Mouse (Mus musculus) layer of hippocampus, postnatal 14 days (tissue): ENCODE results near the gene Acat2. TPM values are rescaled to one million over a fixed set of nuclear protein-coding genes. Genes with fewer than 3 reads are reported as not detected.
"Not testable (repeated sequence)": the region's sequence is repeated elsewhere in the genome, so short reads cannot be mapped to it uniquely, and the experiment has no call there.

Source experiments
- DNase-seq, 2 experiments: peaks; one replicate each; pipeline ENCODE4 v3.0.0; 2021 to 2022; ENCODE audit warnings: low spot score in 2 of 2, mixed read lengths in 1 of 2
- long read RNA-seq, 2 experiments: library from polyadenylated mRNA; stranded (forward); transcript quantifications; one replicate each; pipeline ENCODE4 v2.0.0; 2021
- total RNA-seq, 2 experiments: library from RNA; stranded (reverse); gene quantifications; 2 replicates each; pipeline ENCODE4 v1.2.3; 2021

The Acat2 gene
- 10 to 100 TPM; 82.4 to 85.9 TPM for total RNA-seq
- long read RNA-seq, experiment 1, transcript Acat2-203 (8 exons, 1,800 nt), result minor isoform, 15 of 132 reads
- long read RNA-seq, experiment 1, transcript Acat2-201 (9 exons, 2,250 nt), result major isoform, 107 of 132 reads
- long read RNA-seq, experiment 1, partial matches to known transcripts, result 8 of 132 reads
- long read RNA-seq, experiment 1, other reads (novel, unspliced or antisense), result 2 of 132 reads
- long read RNA-seq, experiment 2, transcript Acat2-203 (8 exons, 1,800 nt), result minor isoform, 21 of 157 reads
- long read RNA-seq, experiment 2, transcript Acat2-201 (9 exons, 2,250 nt), result major isoform, 117 of 157 reads
- long read RNA-seq, experiment 2, partial matches to known transcripts, result 1 of 157 reads
- long read RNA-seq, experiment 2, other reads (novel, unspliced or antisense), result 18 of 157 reads

DNA sequence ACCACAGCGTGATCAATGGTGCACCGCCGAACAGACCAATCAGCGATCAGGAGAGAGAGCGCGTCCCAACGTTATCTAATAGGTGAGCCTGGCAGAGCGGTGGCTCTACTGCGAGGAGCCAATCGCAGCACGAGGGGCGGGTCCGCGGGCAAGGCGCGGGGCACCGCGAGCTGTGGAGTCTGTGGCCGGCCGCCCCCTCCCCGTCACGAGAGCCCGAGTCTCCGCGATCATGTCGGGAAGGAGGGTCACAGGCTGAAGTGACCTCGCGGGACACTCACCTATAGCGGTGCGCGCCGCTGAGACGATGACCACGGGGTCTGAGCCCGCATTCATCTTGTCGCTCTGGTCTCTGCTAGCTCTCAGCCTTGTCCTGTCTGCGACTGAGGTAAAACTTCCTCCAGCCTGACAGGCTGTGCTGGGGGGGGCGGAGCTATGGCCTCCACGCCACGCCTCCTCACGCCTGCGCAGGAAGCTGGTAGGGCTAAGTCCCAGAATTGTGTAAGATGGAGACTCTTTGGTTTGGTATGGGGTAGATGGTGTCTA lies at the start of gene Acat2:
Acat2 (minus strand) TSS at position 417 of the 543 bp plus-strand sequence.
- peak; percentile 96 to 97 for DNase-seq

DNA sequence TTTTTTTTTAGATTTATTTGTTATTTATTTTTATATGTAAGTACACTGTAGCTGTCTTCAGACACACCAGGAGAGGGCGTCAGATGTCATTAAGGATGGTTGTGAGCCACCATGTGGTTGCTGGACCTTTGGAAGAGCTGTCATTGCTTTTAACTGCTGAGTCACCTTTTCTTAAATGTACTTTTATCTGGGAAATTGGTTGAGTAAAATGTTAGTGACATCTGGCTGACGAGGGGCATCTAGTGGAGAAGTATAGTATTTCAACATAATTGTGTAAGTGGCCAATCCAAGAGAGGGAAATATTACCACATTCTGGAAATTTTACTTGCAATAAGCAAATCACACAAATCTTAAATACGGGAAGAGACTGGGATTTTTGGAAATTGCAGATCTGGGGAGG lies 49.3 kb upstream of the Acat2 start:
- DNase-seq, result peak; percentile 21 to 66

DNA sequence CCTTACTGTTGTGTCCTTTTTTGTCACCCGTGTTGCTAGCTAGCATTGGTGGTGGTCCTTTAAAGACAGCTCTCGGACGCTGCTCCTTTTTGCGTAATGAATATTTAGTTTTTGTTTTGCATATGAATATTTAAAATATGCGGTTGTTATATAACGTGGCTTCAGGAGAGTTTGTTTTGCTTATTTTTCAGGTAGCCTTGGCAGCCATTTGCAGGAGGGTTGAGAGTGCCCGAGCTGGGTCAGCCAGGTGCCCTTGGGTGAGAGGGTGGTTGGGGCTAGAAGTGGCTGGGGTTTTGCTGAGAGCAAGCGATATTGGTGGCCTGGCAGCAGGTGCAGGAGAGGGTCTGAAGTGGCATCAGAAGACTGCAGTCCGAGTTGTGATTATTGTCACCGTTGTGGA lies 48.0 kb upstream of the Acat2 start:
- no peak for DNase-seq

DNA sequence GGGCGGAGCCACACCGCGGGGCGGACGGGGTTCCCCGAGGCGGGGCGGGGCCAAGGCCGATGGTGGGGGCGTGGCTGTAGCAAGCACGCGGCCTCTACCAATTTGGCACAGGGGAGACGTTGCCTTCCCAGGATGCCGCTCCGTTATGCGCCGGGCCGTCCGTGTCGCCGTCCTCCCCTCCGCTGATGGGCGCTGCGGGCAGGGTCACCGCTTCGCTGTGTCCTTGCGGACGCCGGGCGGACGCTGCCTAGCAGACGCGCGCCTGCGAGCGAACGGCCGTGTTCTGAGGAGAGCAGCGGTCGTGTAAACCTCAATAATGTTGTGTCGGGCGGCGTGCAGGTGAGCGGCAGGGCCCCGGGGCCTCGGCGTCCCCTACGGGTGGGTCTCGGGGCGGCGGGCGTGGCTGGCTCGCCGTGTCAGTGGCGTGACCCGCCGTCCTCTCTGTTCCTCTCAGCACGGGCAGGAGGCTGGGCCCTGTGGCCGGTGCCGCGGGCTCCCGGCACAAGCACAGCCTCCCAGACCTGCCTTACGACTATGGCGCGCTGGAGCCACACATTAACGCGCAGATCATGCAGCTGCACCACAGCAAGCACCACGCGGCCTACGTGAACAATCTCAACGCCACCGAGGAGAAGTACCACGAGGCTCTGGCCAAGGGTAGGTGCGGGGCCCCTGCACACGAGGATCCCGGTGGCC lies 47.3 kb upstream of the Acat2 start:
- DNase-seq, result peak; percentile 95 to 98

DNA sequence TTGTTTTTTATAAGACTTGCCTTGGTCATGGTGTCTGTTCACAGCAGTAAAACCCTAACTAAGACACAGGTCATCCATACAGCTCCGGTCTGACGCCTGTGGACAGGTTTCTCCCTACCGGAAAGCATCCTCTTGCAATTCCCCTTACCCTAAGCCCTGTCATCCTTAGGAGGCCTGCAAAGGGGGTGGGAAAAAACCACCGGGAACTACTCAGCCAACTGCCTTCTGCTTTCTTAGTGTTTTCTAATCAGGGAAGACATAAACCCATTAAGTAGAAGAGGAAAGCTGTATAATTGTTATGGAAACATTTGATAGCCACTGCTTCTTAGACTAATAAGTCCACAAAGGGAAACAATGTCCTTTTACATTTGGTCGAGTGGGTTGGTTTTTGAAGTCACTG lies 46.4 kb upstream of the Acat2 start:
- no peak for DNase-seq

DNA sequence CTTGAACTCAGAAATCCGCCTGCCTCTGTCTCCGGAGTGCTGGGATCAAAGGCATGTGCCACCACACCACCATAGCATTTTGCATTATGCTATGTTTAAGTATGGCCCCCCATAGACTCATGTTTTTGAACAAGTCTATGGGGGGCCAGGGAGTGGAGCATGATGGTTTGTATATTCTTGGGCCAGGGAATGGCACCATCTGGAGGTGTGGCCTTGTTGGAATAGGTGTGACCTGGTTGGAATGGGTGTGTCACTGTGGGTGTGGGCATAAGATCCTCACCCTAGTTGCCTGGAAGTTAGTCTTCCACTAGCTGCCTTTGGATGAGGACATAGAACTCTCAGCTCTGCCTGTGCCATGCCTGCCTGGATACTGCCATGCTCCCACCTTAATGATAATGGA lies 46.0 kb upstream of the Acat2 start, which contains the start of gene Sod2:
Sod2 (plus strand) TSS at position 301 of the 400 bp plus-strand sequence.
- DNase-seq, result not testable (repeated sequence)

DNA sequence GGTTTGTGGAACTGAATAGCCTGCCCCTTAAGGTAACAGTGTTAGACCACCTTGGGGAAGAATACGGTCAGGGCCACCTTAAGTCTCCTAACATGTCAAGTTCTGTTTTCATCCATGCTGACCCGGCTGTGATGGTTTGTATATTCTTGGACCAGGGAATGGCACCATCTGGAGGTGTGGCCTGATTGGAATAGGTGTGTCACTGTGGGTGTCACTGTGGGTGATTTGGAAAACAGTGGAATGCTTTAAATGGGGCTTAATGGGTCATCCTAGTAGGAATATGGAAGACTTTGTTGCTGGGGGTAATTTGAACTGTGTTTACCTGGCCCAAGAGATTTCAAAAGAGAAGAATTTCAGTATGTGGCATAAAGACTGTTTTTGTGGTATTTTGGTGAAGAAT lies 43.9 kb upstream of the Acat2 start:
- DNase-seq, result not testable (repeated sequence)

DNA sequence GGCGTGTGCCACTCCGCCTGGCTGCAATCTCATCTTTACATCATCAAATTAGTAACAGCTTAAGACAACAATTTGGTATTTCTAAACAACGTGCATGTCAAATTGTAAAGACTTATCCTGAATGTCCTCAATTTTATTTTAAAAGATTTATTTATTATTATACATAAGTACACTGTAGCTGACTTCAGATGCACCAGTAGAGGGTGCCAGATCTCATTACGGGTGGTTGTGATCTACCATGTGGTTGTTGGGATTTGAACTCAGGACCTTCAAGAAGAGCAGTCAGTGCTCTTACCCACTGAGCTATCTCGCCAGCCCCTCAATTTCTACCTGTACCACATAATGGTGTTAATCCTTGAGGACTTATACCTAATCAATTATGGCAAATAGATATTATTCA lies 41.7 kb upstream of the Acat2 start:
- not testable (repeated sequence) for DNase-seq

DNA sequence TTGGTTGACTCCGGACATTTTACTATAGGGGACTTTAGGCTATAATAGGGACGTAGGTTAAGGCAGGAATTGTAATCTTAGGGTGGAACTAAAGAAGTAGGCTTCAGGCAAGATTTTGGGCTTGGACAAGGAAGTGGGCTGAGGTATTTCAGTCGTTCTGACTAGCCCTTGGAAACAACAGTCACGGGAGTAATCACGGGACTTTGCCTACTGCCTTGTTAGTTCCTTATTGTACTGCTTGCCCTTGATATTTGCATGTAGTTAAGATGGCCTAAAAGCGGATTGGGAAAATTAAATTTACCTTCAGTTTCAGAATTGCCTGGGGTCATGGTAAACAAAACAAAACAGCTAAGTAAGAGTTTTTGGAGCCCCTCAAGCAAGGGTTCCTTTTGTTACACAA lies 38.5 kb upstream of the Acat2 start:
- DNase-seq, result no peak

DNA sequence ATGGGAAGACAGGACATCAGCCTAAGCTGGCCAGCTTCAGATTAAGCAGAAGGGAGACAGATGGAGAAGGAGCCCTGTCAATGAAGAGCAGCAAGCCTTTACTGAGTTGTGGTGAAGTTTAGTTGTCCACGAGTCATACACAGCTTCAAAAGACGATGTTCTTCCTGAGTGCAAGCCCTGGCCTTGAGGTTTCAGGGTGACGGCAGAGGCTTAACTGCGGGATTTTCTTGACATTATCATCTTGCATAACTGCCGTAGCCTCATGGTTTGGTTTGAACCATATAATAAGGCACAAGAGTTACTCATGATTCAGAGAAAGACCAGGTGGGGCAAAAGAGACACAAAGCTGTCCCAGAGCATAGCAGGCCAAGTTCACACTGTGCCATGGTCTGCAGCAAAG lies 37.3 kb upstream of the Acat2 start:
- DNase-seq, result no peak

DNA sequence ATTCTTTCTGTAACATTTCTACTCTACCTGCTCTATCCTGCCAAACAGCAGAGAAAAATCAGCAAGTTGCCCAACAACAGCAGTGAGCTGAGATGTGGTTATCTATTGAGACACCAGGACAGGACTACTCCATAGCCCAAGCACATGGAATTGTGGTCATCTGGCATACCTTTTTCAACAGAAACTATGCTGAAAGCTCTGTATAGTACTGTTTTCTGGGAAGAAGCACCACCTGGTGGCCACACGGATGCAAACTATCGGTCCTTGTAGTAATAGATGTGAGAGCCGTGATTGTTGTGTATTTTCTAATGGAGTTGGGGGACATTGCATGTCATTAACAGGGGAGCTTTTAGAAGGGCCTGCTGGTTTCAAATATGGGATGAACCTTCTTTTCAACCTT lies 35.8 kb upstream of the Acat2 start:
- DNase-seq, result peak; percentile 36 to 63

DNA sequence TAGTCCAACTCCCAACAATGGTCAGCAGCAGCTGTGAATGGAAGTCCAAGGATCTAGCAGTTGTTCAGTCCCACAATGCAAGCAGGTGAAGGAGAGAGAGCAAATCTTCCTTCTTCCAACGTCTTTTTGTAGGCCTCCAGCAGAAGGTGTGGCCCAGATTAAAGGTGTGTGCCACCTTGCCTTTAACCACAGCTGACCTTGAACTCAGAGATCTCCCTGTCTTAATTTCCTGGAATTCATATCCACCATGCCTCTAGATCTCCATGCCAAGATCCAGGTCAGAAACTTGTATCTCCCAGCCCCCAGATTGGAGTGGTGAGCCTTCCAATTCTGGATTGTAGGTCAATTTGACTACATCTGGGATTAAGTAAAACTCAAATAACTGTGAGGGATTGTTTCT lies 33.5 kb upstream of the Acat2 start, which contains the start of gene Wtap:
Wtap (minus strand) TSS at position 101 of the 400 bp plus-strand sequence.
- no peak for DNase-seq

DNA sequence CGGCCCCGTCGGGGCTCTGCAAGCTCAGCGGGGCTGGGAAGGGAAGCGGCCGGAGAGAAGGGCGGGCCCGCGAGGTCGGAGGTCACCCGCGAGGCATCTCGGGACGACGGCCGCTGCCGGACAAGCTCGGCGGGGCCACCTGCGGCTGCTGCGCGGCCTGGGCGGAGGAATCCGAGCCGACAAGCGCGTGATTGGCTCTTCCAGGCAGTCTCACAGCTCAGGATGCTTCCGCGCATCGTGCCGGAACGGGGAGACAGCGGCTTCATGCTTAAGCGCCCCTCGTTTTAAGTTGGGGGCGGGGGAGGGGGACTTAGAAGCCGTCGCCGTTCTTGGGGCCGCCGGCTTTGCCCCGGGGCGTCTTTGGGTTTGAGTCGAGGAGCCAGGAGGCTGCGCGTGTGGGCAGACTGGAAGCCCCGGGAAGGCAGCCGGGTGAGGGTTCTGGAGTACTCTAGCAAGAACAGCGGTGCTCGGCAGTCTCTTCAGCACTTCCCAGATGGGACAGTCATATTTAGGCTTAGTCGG lies 32.0 kb upstream of the Acat2 start:
- peak; percentile 90 to 95 for DNase-seq

DNA sequence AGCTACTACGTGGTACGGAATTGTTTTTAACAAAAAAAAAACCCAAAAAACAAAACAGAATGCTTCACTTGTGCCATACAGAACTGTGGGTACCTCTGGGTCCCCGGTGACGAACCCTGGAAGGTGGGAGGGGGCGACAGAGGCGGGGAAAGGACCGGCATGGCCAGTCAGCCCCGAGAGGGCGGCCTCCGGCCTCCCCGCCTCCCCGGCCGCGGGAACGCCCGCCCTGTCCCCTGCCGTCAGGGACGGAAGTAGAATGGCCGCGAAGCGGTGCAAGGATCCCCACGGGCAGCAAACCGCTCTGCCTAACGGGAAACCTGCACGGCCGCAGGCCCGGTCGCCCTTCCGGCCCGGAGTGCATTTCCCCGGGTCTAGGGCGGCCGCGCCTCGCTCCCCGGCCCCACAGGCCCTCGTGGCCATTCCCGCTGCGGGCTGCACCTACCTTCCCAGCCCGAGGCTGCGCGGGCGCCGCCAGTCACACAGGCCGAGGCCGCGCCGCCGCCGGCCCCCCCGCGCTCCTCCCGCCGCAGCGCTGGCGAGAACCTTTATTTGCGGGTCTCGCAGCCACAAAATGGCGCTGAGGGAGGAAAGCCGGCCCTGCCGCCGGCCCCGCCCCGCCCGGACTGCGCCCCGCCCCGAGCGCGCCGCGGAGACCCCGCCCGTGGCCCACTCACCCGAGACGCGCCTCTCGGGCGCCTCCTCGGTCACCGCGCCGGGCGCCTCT lies 31.2 kb upstream of the Acat2 start:
- peak; percentile 85 to 88 for DNase-seq

DNA sequence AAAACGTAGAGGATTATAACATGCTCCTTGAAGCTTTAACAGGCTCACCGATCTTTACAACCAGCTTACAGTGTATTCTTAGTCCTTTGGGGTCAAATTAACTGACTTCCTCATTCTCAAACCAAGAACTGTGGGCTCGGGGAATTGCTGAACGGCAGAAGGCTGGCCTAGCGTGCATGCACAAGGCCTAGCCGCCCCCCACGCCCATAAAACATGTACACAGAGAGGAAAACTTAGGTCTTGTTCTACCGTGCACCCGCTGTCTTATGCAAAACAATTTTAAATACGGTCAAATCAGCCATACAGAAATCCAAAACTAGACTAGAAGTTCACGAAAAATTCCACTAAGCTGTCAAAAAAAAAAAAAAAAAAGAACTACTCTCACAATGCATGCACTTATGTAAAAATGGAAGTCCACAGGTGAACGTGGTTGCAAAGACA lies 30.7 kb upstream of the Acat2 start:
- DNase-seq, result no peak

DNA sequence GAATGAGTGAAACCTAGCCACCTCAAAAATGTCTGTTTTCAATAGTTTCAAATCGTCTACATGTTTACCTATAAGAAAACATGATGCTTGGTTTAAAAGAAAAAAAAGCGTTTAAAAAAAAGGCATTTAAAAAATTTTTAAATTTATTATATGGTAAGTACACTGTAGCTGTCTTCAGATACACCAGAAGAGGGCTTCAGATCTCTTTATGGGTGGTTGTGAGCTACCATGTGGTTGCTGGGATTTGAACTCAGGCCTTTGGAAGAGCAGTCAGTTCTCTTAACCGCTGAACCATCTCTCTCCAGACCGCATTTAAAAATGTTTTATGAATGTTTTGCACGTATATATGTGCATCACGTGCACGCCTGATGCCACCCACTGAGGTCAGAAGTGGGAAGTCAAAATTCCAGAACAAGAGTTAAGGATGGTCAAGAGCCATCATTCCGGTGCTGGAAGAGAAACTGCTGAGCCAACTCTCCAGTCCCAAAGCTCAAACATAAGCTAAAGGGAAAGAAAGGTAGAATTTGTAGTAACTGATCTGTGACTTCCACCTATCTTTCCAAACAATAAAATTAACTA lies 30.1 kb upstream of the Acat2 start:
- DNase-seq, result no peak

DNA sequence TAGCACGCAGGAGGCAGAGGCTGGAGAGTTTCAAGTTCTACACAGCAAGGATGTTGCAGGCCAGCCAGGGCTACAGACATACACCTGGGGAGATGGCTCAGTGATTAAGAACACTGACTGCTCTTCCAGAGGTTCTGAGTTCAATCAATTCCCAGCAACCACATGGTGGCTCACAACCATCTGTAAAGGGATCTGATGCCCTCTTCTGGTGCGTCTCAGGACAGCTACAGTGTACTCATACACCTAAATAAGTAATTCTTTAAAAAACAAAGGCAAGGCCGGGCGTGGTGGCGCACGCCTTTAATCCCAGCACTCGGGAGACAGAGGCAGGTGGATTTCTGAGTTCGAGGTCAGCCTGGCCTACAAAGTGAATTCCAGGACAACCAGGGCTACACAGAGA lies 27.5 kb upstream of the Acat2 start:
- not testable (repeated sequence) for DNase-seq

DNA sequence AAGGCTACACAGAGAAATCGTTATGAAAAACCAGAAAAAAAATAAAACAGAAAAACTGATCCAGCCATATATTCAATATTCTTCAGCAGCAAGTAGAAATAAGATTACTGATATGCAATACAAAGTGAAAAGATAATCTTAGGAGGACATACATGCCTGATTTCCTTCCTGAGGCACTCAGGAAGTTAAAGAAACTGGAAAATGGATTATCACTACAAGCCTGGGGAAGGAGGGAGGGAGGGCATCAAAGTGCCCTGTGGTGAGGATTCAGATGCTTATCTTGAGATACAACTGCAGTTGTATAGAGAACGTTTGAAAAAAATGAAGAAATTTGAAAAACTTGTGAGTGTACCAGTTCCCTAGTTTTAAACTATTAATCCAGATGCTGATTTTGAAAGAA lies 23.4 kb upstream of the Acat2 start:
- DNase-seq, result no peak

DNA sequence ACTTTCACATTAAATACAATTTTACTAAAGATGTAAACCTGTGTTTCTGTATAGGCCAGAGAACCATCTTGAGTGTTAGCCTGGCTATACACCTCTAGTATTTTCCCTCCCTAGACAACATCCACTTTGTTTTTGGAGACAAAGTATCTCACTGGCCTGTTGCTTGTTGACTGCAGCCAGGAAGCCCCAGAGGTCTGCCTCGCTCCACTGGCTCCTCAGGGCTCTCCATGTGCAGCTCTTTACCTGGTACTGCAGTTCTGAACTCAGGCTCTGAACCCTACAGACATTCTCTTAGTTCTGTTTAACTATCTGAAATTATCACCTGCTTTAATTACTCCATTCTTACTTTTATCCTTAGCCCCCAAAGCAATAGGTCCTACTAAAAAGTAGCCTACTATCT lies 18.0 kb upstream of the Acat2 start:
- DNase-seq, result no peak

DNA sequence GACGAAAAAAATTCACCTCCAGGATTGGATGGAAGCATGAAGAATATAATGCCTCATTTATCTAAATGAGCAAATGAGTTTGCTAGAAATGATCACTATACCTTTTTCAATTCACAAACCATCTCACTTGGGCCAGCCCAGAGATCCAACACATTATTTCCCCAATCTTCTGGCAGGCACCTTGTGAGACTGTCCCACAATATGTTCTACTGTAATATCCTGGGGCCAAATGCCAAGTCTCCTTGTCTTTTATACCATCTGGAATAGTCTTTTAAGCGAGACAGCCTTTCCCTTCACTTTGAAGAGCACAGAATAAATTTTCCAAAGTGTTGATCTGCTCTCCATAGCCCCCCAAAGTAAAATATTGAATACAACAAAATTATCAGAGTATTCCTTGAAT lies 13.3 kb upstream of the Acat2 start:
- DNase-seq, result no peak

DNA sequence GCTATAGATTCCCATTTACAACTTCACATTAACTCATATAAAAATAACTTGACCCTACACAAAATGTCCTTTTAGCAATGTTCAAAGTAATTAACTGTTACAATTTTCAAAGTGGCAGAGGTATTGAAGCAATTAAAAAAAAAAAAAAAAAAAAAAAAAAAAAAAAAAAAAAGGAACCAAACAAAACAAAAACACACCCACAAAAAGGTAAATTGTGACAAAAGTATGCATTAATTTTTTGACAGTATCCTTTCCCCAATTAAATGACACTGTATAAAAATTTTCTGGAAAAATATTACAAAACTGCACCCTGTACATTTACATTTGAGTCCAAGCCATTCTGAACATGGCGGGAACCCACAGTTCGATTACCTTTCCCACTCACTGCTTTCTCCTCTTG lies 6.6 kb upstream of the Acat2 start:
- DNase-seq, result no peak
